Mouse (Mus musculus) limb, embryonic 14.5 days (tissue): ENCODE measurements at regions not wholly inside any gene's neighbourhood (a gene's known extent, or its start where the extent isn't known, plus 50 kb on each side); places are given as distances from the start of the nearest gene placed in this dataset.

Source experiments
- ATAC-seq: fragments of 200-750 bp; cut with Nextera tagmentation; 2 replicates; pipeline ENCODE4 v1.8.0; 2017; ENCODE audit warnings: low read depth, moderate number of reproducible peaks, moderate TSS enrichment; ENCODE audit not compliant: low FRiP score
- DNase-seq: peaks from one replicate; pipeline ENCODE4 v3.0.0-alpha.2; 2015; ENCODE audit warnings: low spot score
- H3K27ac ChIP-seq: fragments of 300-500 bp; sonication (generic); replicated peaks from 2 replicates; pipeline ENCODE4 v1.5.1; 2014; ENCODE audit warnings: low read depth, mild to moderate bottlenecking, low read length, moderate library complexity, mixed read lengths
- H3K27me3 ChIP-seq: fragments of 300-500 bp; sonication (generic); 2 replicates; pipeline ENCODE4 v1.6.1; 2014; ENCODE audit warnings: low read length, mixed read lengths; ENCODE audit not compliant: control insufficient read depth, insufficient read depth
- H3K36me3 ChIP-seq: fragments of 300-500 bp; sonication (generic); 2 replicates; pipeline ENCODE4 v1.6.1; 2014; ENCODE audit warnings: mild to moderate bottlenecking, low read length, moderate library complexity, mixed read lengths; ENCODE audit not compliant: control insufficient read depth, insufficient read depth
- H3K4me1 ChIP-seq: fragments of 300-500 bp; sonication (generic); 2 replicates; pipeline ENCODE4 v1.6.1; 2014; ENCODE audit warnings: antibody characterized with exemption, low read length, mixed read lengths; ENCODE audit not compliant: control insufficient read depth, insufficient read depth
- H3K4me2 ChIP-seq: fragments of 300-500 bp; sonication (generic); replicated peaks from 2 replicates; pipeline ENCODE4 v1.6.1; 2014; ENCODE audit warnings: low read depth, mild to moderate bottlenecking, low read length, moderate library complexity; ENCODE audit not compliant: severe bottlenecking
- H3K4me3 ChIP-seq: fragments of 300-500 bp; sonication (generic); replicated peaks from 2 replicates; pipeline ENCODE4 v1.5.1; 2014; ENCODE audit warnings: low read length
- H3K9ac ChIP-seq: fragments of 300-500 bp; sonication (generic); 2 replicates; pipeline ENCODE4 v1.6.1; 2014; ENCODE audit warnings: mild to moderate bottlenecking, low read depth, low read length, moderate library complexity; ENCODE audit not compliant: severe bottlenecking
- H3K9me3 ChIP-seq: fragments of 300-500 bp; sonication (generic); 2 replicates; pipeline ENCODE4 v1.6.1; 2016; ENCODE audit warnings: low read length; ENCODE audit not compliant: control insufficient read depth
- POLR2A ChIP-seq: fragments of 200-500 bp; IDR thresholded peaks from 2 replicates; pipeline ENCODE4 v1.8.0; 2012; ENCODE audit warnings: inconsistent platforms, mild to moderate bottlenecking, moderate library complexity, borderline replicate concordance; ENCODE audit not compliant: insufficient read depth, insufficient read length; ENCODE audit errors: extremely low read depth
- WGBS: fragments of 180-500 bp; shearing (Covaris S2); extraction: QIAGEN DNeasy Blood & Tissue Kit; methylation state at CpG from one replicate; pipeline ENCODE4 v1.1.7; 2014; 5-methylcytosine and 5-hydroxymethylcytosine counted together

GRCm38 (mm10) chr17:45341573-45341972, 92.0 kb downstream of the Cdc5l start:
- WGBS: 77% methylated on average over 6 of the region's 6 CpGs
- Histone ChIP-seq H3K4me3 (no peak overlapping the region), H3K9ac (no peak overlapping the region), H3K27ac (no peak overlapping the region), H3K36me3 (no peaks in the 10 kb centered on the region), H3K4me1 (no peaks in the 10 kb centered on the region), H3K9me3 (peaks cover 9% of the 10 kb centered on the region; the same call in 1 of the 2 replicates), H3K27me3 (peaks cover 6% of the 10 kb centered on the region; the same call in 1 of the 2 replicates), H3K4me2 (no peak overlapping the region)
- DNase-seq (no peak), ATAC-seq (no peak)
- no peak for TF ChIP-seq POLR2A

GRCm38 (mm10) chr17:45340851-45341250, 92.7 kb downstream of the Cdc5l start:
- no peak for TF ChIP-seq POLR2A
- no peak overlapping the region for H3K4me2 ChIP-seq
- H3K4me1 ChIP-seq: no peaks in the 10 kb centered on the region
- ATAC-seq: no peak
- no peak overlapping the region for H3K4me3 ChIP-seq
- no peak overlapping the region for H3K27ac ChIP-seq
- peaks cover 9% of the 10 kb centered on the region; the same call in 1 of the 2 replicates for H3K9me3 ChIP-seq
- 58% methylated on average over 4 of the region's 4 CpGs for WGBS
- H3K27me3 ChIP-seq: peaks cover 6% of the 10 kb centered on the region
- H3K9ac ChIP-seq: no peak overlapping the region
- no peak for DNase-seq
- no peaks in the 10 kb centered on the region for H3K36me3 ChIP-seq

GRCm38 (mm10) chr17:45339226-45339625, 94.3 kb downstream of the Cdc5l start:
- ATAC-seq: no peak

GRCm38 (mm10) chr17:45338086-45338485, 95.5 kb downstream of the Cdc5l start:
- Histone ChIP-seq H3K4me1 (no peaks in the 10 kb centered on the region), H3K4me3 (no peak overlapping the region), H3K9ac (no peak overlapping the region), H3K27ac (no peak overlapping the region), H3K27me3 (peaks cover 6% of the 10 kb centered on the region), H3K9me3 (no peaks in the 10 kb centered on the region), H3K4me2 (no peak overlapping the region), H3K36me3 (no peaks in the 10 kb centered on the region)
- no peak for TF ChIP-seq POLR2A
- DNase-seq (no peak), ATAC-seq (no peak)
- 77% methylated on average over 4 of the region's 4 CpGs for WGBS

More at GRCm38 (mm10) chr17:45339226-45339625, 94.3 kb downstream of the Cdc5l start:
- H3K9me3 ChIP-seq: peaks cover 9% of the 10 kb centered on the region; the same call in 1 of the 2 replicates
- 26% methylated on average over 11 of the region's 11 CpGs for WGBS
- no peak for DNase-seq
- no peaks in the 10 kb centered on the region for H3K4me1 ChIP-seq
- H3K36me3 ChIP-seq: no peaks in the 10 kb centered on the region
- no peak for TF ChIP-seq POLR2A
- no peak overlapping the region for H3K27ac ChIP-seq
- H3K27me3 ChIP-seq: peaks cover 6% of the 10 kb centered on the region
- no peak overlapping the region for H3K4me2 ChIP-seq
- no peak overlapping the region for H3K9ac ChIP-seq
- H3K4me3 ChIP-seq: no peak overlapping the region

DNA sequence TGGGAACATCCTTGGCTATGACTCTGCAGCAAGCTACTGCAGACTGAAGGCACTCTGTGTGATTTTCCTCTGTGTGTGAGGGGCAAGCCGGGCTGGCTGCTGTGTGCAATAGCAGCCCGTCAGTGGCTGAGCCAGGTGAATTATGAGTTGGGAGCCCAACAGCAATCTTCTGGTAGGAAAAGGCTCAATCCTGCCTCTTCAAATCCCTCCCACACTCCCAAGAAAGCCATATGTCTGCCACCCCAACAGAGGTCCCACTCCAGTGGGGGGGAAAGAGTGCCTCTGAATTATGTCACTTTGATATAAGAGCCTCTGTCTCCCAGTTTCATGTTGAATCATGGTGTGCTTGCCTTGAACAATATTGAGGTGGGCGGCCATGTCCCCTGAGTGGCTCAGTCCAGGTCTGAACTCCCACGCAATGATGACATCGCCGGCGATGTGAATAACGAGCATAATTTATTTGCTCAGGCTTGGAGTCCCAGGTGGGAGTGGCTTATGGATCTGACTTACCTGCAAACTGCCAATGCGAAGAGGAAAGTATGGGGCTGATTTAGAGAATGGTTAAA, 97.9 kb downstream of the Cdc5l start:
- Histone ChIP-seq H3K4me3 (no peak overlapping the region), H3K36me3 (no peaks in the 10 kb centered on the region), H3K27me3 (peaks cover 6% of the 10 kb centered on the region; the same call in 1 of the 2 replicates), H3K27ac (no peak overlapping the region), H3K9me3 (no peaks in the 10 kb centered on the region), H3K4me2 (no peak overlapping the region), H3K4me1 (0 out of 2 replicates have a peak, but pooled peaks cover 4% of the 10 kb centered on the region), H3K9ac (no peak overlapping the region)
- ATAC-seq (no peak), DNase-seq (no peak)
- no peak for TF ChIP-seq POLR2A
- 78% methylated on average over 9 of the region's 9 CpGs for WGBS
